Mouse (Mus musculus) NIH3T3 (cell line): ENCODE measurements at regions not wholly inside any gene's neighbourhood (a gene's known extent, or its start where the extent isn't known, plus 50 kb on each side); places are given as distances from the start of the nearest gene placed in this dataset.

Experiments
- DNase-seq: peaks from one replicate; pipeline ENCODE4 v3.0.0-alpha.2; 2012; ENCODE audit warnings: low read depth

DNA sequence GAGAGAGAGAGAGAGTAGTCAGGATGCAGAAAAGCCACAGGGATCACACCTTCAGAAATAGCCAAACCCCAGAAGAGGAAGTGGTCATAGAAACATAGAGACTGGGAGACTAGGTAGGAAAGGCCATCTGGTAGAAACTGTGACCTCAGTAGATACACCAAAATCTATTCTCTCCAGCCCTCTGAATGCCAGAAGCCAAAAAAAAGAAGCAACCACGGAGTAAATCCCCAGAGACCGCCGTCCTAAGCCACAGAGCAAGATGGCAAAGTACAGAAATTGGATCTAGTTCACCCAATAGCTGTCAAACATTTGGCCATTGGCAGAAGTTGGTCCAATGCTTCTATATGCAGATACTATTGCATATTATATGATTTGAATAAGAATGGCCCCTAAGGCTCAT is 86.5 kb upstream of the Usp24 start:
- DNase-seq: no peak

DNA sequence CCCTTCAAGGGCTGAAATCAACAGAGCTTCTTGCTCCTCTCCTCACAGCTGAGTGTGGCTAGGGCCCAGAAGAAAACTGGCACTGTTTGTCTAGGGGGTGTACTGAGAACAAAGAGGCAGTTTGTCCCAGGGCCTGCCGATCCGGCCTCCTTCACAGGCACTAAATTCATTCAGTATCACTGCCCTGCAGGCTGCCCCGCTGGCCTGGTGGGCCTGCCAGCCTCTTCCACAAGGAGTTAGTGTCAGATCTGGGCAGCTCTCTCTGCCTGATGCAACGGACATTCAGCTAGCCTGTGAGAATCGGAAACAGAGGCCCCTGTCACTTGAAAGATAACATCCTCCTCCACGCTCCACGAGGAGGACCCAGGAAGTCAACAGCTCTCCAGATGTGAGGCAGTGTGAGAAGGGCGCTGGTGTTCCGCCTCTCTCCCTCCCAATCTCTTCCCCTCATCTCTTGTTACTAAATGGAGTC is 83.5 kb upstream of the Usp24 start:
- no peak for DNase-seq

DNA sequence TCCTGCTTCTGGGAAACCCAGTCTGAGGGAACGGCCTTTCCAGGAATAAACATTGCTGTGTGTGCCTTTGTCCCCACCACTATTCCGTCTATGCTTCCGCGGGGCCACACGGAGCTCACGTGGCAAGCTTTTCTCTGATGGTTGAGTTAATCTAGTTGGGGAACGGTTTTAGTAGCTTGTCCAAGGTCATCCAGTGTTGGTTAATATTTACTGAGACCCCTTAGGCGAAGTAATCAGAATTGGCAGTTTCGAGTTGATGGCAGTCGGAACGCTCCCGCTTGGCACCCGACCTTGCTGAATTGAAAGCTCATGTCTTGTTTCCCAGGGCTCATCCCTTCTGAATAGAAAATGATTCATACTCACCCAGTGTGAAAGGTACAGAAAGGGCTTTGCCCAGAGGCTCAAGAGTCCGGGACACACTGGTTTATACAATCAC is 71.6 kb upstream of the Usp24 start:
- DNase-seq: no peak

- DNase-seq: no peak
Observed at GRCm38 (mm10) chr4:106244826-106245510, 71.0 kb upstream of the Usp24 start.

DNA sequence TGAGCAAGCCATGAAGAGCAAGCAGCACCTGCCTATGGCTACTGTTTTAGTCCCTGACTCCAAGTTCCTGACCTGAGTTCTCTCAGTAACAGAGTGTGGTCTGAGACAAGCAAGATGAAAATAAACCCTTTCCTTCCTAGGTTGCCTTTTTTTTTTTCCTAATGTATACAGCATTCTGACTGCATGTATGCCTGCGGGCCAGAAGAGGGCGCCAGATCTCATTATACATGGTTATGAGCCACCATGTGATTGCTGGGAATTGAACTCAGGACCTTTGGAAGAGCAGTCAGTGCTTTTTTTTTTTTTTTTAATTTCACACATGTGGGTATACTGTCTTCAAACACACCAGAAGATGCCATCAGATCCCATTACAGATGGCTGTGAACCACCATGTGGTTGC is 69.3 kb upstream of the Usp24 start:
- DNase-seq: no peak

DNA sequence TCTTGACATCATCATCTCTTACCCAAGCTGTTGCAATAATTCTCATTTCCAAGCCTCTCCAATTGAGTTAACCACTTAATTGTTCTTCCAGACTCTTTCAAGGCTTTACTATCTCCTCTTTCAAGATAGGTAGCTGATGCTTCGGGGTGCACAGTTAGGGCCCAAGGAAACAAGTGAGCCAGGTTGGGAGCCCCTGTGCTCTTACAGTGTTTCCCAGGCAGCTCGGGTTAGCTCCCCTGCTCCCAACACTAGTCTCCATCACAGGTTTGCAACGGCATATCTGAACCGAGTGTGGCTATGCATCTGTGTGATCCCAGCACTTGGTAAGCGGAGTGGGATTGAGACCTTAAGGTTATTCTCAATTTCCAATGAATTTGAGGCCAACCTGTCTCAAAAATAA is 68.6 kb upstream of the Usp24 start:
- no peak for DNase-seq

DNA sequence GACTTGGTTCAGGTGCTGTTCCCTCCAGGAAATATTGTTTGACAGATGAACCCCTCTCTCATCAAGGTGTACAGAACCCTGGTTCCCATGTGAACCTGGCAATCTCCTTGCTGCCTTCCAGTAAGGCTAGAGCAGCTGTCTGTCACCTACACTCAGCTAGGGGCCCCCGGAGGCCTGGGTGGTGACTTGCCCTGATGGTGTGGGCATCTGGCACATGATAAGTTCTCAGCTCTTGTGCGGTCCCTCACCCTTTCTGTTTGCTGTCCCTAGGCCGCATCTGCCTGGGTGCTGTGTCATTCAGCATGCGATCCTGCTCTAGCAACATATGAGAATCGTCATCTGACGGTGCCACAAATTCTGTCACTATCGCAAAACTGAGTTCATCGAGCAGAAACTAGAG is 67.7 kb upstream of the Usp24 start:
- no peak for DNase-seq

- no peak for DNase-seq
Observed at GRCm38 (mm10) chr4:106249028-106249782, 66.8 kb upstream of the Usp24 start.

DNA sequence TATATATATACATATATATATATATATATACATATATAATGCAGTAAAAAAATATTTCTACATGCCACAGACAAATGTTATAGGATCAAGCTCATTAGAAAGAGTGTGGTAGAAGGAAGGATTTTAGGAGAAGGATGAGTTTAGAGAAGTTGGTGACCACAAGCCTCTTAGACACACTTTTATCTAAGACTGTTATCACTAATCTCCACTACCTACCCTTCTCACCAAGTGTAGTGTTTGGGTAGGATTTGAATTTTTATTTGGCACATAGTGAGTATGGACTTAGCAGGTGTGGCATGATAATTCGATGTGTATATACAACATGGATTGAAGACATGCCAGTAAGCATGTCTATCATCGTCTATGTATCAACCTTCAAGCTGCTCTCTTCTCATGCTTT is 66.0 kb upstream of the Usp24 start:
- DNase-seq: no peak

- DNase-seq: no peak
Observed at GRCm38 (mm10) chr4:106251430-106251829, 64.6 kb upstream of the Usp24 start.

GRCm38 (mm10) chr4:106252946-106253345 is 63.1 kb upstream of the Usp24 start:
- DNase-seq: no peak

GRCm38 (mm10) chr4:106254761-106255475 is 61.1 kb upstream of the Usp24 start:
- no peak for DNase-seq

DNA sequence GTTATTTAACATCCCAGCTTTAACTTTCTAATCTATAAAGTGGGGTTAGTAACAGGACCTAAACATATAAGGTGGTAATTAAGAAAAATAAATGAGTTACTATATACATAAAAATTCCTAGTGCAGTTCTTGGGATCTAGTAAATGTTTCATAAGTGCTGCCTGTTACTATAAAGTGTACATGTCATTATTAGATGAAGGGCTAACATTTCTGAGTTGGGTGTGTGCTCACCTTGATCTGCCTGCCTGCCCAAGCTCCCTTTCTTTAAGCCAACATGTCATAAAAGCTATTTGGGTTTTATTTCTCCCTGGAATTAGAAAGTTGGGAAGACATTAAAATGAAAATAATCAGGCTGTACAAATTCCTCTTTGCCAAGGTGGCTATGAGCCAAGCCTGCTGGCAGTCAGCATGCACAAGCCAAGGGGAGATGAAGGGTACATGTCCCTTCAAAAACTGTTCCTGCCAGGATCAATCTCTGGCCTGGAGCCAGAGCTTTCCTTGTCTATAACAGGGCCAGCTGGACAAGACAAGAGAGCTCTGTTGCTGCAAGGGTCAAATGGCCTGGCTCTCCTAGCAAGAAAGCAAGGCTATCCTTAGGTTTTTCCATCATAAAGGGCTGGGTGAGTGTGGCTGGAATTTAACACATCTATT is 59.9 kb upstream of the Usp24 start:
- no peak for DNase-seq

DNA sequence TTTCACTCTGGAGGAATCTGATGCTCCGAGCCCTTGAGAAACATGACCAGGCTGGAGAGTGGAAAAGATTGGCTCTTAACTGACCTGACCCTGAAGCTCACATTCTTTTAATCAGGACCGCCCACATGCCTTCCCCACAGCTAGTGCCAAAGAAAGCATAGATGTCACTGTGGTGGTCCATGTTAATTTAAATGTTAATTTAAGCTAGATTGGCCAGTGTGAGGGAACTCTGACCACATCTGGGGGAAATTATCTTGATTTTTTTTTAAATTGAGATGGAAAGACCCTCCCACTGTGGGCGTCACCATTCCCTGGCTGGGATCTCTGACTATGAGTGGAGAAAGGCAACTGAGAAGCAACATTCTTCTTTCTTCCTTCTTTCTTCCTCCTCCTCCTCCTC is 54.6 kb upstream of the Usp24 start:
- no peak for DNase-seq

DNA sequence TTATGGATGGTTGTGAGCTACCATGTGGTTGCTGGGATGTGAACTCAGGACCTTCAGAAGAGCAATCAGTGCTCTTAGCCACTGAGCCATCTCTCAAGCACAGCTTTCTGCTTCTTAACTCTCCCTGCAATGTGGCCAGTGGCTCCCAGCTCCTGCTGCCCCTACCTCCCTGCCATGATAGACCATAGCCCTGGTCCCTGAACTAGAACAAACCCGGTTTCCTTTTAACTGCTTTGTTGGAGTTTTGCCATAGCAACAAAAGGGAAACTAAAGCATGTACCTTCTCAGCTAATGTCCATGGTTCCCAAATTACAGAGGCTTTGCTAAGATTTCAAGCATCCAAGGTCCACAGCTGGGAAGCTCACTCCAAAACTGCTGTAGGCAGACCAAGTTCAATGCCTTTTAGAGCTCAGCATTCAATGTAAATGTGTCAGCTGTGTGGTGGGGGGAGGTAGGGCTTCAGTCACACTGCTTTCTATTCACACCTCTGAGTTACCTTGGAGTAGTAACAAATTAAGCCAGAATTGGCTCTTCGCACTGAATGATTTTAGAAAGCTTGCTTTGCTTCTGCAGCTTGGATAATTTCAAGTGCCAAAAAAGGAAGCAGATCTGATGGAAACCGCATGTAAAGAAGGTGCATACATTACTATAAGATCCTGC is 54.0 kb upstream of the Usp24 start:
- DNase-seq: no peak

DNA sequence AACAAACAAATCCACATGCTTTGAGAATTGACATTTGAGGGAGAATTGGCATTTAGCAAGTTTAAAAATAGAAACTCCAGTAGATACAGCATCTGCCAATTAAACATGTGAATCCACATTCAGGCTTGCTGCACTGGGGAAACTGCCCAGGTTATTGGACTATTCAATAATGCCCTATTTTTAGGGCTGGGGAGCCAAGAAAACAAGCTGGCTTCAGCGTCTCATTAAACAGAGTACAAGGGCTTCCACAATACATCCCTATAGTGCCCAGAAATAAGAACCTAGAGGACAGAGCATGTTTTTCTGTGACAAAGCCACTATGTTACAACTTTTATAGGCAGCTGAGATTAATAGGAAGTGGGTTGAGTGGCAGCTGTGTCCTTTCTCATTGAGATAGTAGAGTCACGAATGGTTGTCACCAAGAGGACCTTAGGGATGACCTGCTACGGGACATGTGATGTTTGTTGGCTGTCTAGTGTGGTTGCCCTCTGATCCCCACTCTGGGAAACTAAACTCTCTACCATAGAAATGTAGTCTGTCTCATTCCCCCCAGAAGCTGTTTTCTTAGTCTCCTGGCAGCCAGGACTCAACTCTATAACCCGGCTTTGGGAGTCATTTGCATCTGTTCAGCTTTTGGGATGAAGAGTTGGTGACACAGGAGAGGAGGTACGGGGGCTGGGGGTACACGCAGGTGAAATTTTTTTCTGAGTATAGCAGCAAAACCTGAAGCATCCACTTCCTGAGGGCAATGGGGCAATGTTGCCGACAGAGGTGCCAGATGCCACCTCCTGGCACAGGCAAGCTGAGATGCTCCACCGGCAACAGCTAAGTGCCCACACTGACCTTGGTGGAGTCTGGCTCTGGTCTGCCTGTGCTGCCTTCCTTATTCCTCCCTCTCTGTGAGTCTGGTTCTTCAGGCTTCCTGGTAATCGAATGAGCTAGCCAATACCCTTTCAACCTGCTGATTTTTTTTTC is 53.0 kb upstream of the Usp24 start:
- DNase-seq: no peak
